Mouse (Mus musculus): ENCODE measurements around the gene Amigo2.

Amigo2 gene

GRCm38 (mm10) chr15:97246911-97247790 lies at the start of gene Amigo2, which contains the start of gene Pced1b:
Amigo2 (minus strand) TSS chr15:97247287.
Pced1b (plus strand) TSS chr15:97247107.
- peak; percentile 86 for DNase-seq

- peak; percentile 66 for DNase-seq
These were observed 44.4 kb upstream of the Amigo2 start for GRCm38 (mm10) chr15:97291291-97292050.

GRCm38 (mm10) chr15:97290351-97290750 lies 43.3 kb upstream of the Amigo2 start:
- no peak for DNase-seq

GRCm38 (mm10) chr15:97289176-97289575 lies 42.1 kb upstream of the Amigo2 start:
- DNase-seq: no peak

GRCm38 (mm10) chr15:97288690-97289089 lies 41.6 kb upstream of the Amigo2 start:
- DNase-seq: no peak

- no peak for DNase-seq
These were observed 40.5 kb upstream of the Amigo2 start for GRCm38 (mm10) chr15:97287436-97288143.

GRCm38 (mm10) chr15:97286731-97287130 lies 39.6 kb upstream of the Amigo2 start:
- DNase-seq: no peak

- DNase-seq: no peak
These were observed 38.7 kb upstream of the Amigo2 start for GRCm38 (mm10) chr15:97285665-97286212.

- no peak for DNase-seq
These were observed 37.1 kb upstream of the Amigo2 start for GRCm38 (mm10) chr15:97284201-97284600.

- DNase-seq: no peak
These were observed 35.4 kb upstream of the Amigo2 start for GRCm38 (mm10) chr15:97282572-97282881.

- DNase-seq: no peak
These were observed 34.9 kb upstream of the Amigo2 start for GRCm38 (mm10) chr15:97281712-97282571.

GRCm38 (mm10) chr15:97280776-97281175 lies 33.7 kb upstream of the Amigo2 start:
- no peak for DNase-seq

- no peak for DNase-seq
These were observed 33.0 kb upstream of the Amigo2 start for GRCm38 (mm10) chr15:97280131-97280530.

- DNase-seq: no peak
These were observed 31.4 kb upstream of the Amigo2 start for GRCm38 (mm10) chr15:97278340-97278948.

- no peak for DNase-seq
These were observed 30.2 kb upstream of the Amigo2 start for GRCm38 (mm10) chr15:97277328-97277727.

GRCm38 (mm10) chr15:97276660-97277153 lies 29.6 kb upstream of the Amigo2 start:
- no peak for DNase-seq

GRCm38 (mm10) chr15:97275626-97276395 lies 28.7 kb upstream of the Amigo2 start:
- DNase-seq: no peak

GRCm38 (mm10) chr15:97272831-97273230 lies 25.7 kb upstream of the Amigo2 start:
- no peak for DNase-seq

GRCm38 (mm10) chr15:97271985-97272697 lies 25.1 kb upstream of the Amigo2 start:
- DNase-seq: peak; percentile 23
